Mouse (Mus musculus) ES-E14 (cell line): ENCODE data around the gene Esp8.
"Not testable (repeated sequence)": the region's sequence is repeated elsewhere in the genome, so short reads cannot be mapped to it uniquely, and the experiment has no call there.

Experiments
- CHD2 ChIP-seq: IDR thresholded peaks from 2 replicates; pipeline ENCODE4 v1.6.1; 2014; ENCODE audit warnings: mild to moderate bottlenecking, low read depth, low read length, inconsistent platforms
- HCFC1 ChIP-seq: IDR thresholded peaks from 2 replicates; pipeline ENCODE4 v1.6.1; 2012; ENCODE audit warnings: low read length, inconsistent platforms, borderline replicate concordance; ENCODE audit not compliant: insufficient read depth
- MAFK ChIP-seq: IDR thresholded peaks from 2 replicates; pipeline ENCODE4 v1.6.1; 2014; ENCODE audit warnings: mild to moderate bottlenecking, low read depth, low read length, inconsistent platforms; ENCODE audit not compliant: insufficient read depth
- ZC3H11A ChIP-seq: IDR thresholded peaks from 2 replicates; pipeline ENCODE4 v1.6.1; 2012; ENCODE audit warnings: low read depth, mild to moderate bottlenecking, inconsistent platforms, low read length, borderline replicate concordance
- ZNF384 ChIP-seq: IDR thresholded peaks from 2 replicates; pipeline ENCODE4 v1.6.1; 2012; ENCODE audit warnings: low read depth, low read length, inconsistent platforms

DNA sequence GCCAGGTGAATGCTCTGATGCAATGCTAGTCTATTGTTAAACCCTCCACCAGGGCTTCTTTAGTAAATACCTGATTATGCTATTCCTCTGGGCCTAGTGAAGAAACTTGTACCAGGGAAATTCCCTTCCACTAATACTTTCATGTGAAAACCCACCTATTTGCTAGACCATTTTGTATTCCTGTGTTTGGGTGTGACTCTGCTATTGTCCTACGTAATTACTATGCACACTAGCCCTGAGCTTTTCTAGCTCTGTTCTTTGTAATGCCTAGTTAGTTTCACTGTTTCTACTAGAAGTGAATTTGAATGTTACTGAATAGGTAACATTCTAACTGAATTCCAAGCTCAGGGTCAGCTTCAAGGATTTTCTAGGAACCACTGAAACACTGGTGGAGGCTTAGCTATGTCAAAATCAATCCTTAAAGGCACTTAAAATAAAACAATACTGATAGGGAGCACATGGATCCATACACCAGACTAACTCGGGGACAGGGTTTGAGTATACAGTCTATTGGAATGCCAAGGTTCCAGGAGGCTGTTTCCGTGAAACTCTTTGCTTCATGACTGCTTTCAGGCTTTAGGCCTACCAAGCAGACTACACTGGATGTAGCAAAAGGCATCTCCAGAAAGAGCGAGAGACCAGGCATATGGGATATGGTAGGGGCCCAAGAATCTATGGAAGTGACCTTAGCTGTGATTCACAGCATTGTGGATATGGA is 24.2 kb upstream of the Esp8 start:
- TF ChIP-seq MAFK, HCFC1, ZNF384, CHD2, ZC3H11A: not testable (repeated sequence)
